Mouse (Mus musculus) forebrain, embryonic 10.5 days (tissue): ENCODE data around the gene Btbd11. TPM values are rescaled to one million over a fixed set of nuclear protein-coding genes. Genes with fewer than 3 reads are reported as not detected.
A peak's percentile ranks its signal among the peaks of the same experiment; 100 is the strongest.

ENCODE experiments used
- DNase-seq: peaks from one replicate; pipeline ENCODE4 v3.0.0-alpha.2; 2017; ENCODE audit warnings: low spot score; ENCODE audit errors: extremely low spot score
- H3K27ac ChIP-seq: fragments of 300-500 bp; sonication (generic); 2 replicates; pipeline ENCODE4 v1.5.1; 2016; ENCODE audit warnings: mild to moderate bottlenecking
- H3K27me3 ChIP-seq: fragments of 300-500 bp; sonication (generic); 2 replicates; pipeline ENCODE4 v1.6.1; 2016; ENCODE audit warnings: mild to moderate bottlenecking; ENCODE audit not compliant: poor library complexity, severe bottlenecking
- H3K36me3 ChIP-seq: fragments of 300-500 bp; sonication (generic); replicated peaks from 2 replicates; pipeline ENCODE4 v1.6.1; 2016; ENCODE audit warnings: mild to moderate bottlenecking, moderate library complexity
- H3K4me1 ChIP-seq: fragments of 300-500 bp; sonication (generic); 2 replicates; pipeline ENCODE4 v1.6.1; 2016
- H3K4me3 ChIP-seq: fragments of 300-500 bp; sonication (generic); 2 replicates; pipeline ENCODE4 v1.5.1; 2016; ENCODE audit warnings: mild to moderate bottlenecking, moderate library complexity
- H3K9me3 ChIP-seq: fragments of 300-500 bp; sonication (generic); 2 replicates; pipeline ENCODE4 v1.6.1; 2016; ENCODE audit warnings: mild to moderate bottlenecking, moderate library complexity
- WGBS: fragments of 180-500 bp; shearing (Covaris S2); methylation state at CpG from one replicate; pipeline ENCODE4 v1.1.7; 2016; 5-methylcytosine and 5-hydroxymethylcytosine counted together
- polyA plus RNA-seq: library from polyadenylated mRNA; unstranded; fragments of >200 nt; fragmentation: Nextera tagmentation; extraction: Ambion mirVana; gene quantifications from 2 replicates; pipeline ENCODE4 v1.2.1, GENCODE M21; 2016

Btbd11 gene
- 4.1 and 4.3 TPM in 2 replicates for polyA plus RNA-seq

- H3K27me3 ChIP-seq, result peaks cover 51% of the 10 kb centered on the region
- H3K4me3 ChIP-seq, result peak within 1 kb of the TSS; percentile 64
- H3K36me3 ChIP-seq, result no peaks in the 10 kb centered on the region
- H3K9me3 ChIP-seq, result no peaks in the 10 kb centered on the region
- peak; percentile 90 for DNase-seq
- peaks cover 39% of the 10 kb centered on the region for H3K4me1 ChIP-seq
- peak within 1 kb of the TSS; percentile 83 for H3K27ac ChIP-seq
- WGBS, result under 1% methylated on average over 46 of the region's 46 CpGs
Observed at GRCm38 (mm10) chr10:85386605-85387218, at the start of gene Btbd11. Gene Btbd11 (plus strand): TSS chr10:85386814.

GRCm38 (mm10) chr10:85338733-85339132, 47.9 kb upstream of the Btbd11 start:
- Histone ChIP-seq H3K9me3 (no peaks in the 10 kb centered on the region; the same call in 1 of the 2 replicates), H3K4me1 (peaks cover 3% of the 10 kb centered on the region; the same call in 1 of the 2 replicates), H3K4me3 (no peak overlapping the region), H3K36me3 (no peaks in the 10 kb centered on the region), H3K27ac (no peak overlapping the region), H3K27me3 (no peaks in the 10 kb centered on the region)
- WGBS, result 82% methylated on average over 12 of the region's 12 CpGs
- DNase-seq, result no peak

GRCm38 (mm10) chr10:85341867-85342266, 44.7 kb upstream of the Btbd11 start:
- Histone ChIP-seq H3K4me1 (no peaks in the 10 kb centered on the region; the same call in 1 of the 2 replicates), H3K36me3 (no peaks in the 10 kb centered on the region), H3K4me3 (no peak overlapping the region), H3K9me3 (no peaks in the 10 kb centered on the region; the same call in 1 of the 2 replicates), H3K27me3 (no peaks in the 10 kb centered on the region), H3K27ac (no peak overlapping the region)
- WGBS, result 80% methylated on average over 1 of the region's 1 CpGs
- DNase-seq, result no peak

GRCm38 (mm10) chr10:85347171-85347570, 39.4 kb upstream of the Btbd11 start:
- no peaks in the 10 kb centered on the region for H3K27me3 ChIP-seq
- no peak for DNase-seq
- H3K4me1 ChIP-seq, result no peaks in the 10 kb centered on the region
- whole genome bisulfite sequencing, result 86% methylated on average over 9 of the region's 9 CpGs
- no peak overlapping the region for H3K27ac ChIP-seq
- no peaks in the 10 kb centered on the region for H3K36me3 ChIP-seq
- H3K9me3 ChIP-seq, result no peaks in the 10 kb centered on the region
- no peak overlapping the region for H3K4me3 ChIP-seq

GRCm38 (mm10) chr10:85352505-85352904, 34.1 kb upstream of the Btbd11 start:
- Histone ChIP-seq H3K4me3 (no peak overlapping the region), H3K27ac (no peak overlapping the region), H3K27me3 (no peaks in the 10 kb centered on the region), H3K36me3 (no peaks in the 10 kb centered on the region), H3K4me1 (no peaks in the 10 kb centered on the region), H3K9me3 (no peaks in the 10 kb centered on the region)
- no peak for DNase-seq
- 86% methylated on average over 2 of the region's 2 CpGs for WGBS

GRCm38 (mm10) chr10:85354270-85354669, 32.3 kb upstream of the Btbd11 start:
- H3K9me3 ChIP-seq, result no peaks in the 10 kb centered on the region
- H3K4me1 ChIP-seq, result no peaks in the 10 kb centered on the region
- WGBS, result 91% methylated on average over 1 of the region's 1 CpGs
- no peaks in the 10 kb centered on the region for H3K36me3 ChIP-seq
- H3K4me3 ChIP-seq, result no peak overlapping the region
- no peak for DNase-seq
- H3K27me3 ChIP-seq, result no peaks in the 10 kb centered on the region
- H3K27ac ChIP-seq, result no peak overlapping the region

- DNase-seq, result no peak
- no peaks in the 10 kb centered on the region for H3K9me3 ChIP-seq
Observed at GRCm38 (mm10) chr10:85359501-85360066, 27.0 kb upstream of the Btbd11 start.

GRCm38 (mm10) chr10:85362766-85363442, 23.7 kb upstream of the Btbd11 start:
- Histone ChIP-seq H3K36me3 (no peaks in the 10 kb centered on the region), H3K4me1 (no peaks in the 10 kb centered on the region), H3K27ac (no peak overlapping the region), H3K9me3 (no peaks in the 10 kb centered on the region), H3K4me3 (no peak overlapping the region), H3K27me3 (no peaks in the 10 kb centered on the region)
- no peak for DNase-seq
- WGBS, result 84% methylated on average over 9 of the region's 9 CpGs

More at GRCm38 (mm10) chr10:85359501-85360066, 27.0 kb upstream of the Btbd11 start:
- Histone ChIP-seq H3K27ac (no peak overlapping the region), H3K4me3 (no peak overlapping the region), H3K27me3 (no peaks in the 10 kb centered on the region), H3K4me1 (no peaks in the 10 kb centered on the region), H3K36me3 (no peaks in the 10 kb centered on the region)
- 91% methylated on average over 3 of the region's 3 CpGs for WGBS

GRCm38 (mm10) chr10:85366876-85367275, 19.7 kb upstream of the Btbd11 start:
- Histone ChIP-seq H3K4me1 (no peaks in the 10 kb centered on the region), H3K27me3 (no peaks in the 10 kb centered on the region), H3K36me3 (no peaks in the 10 kb centered on the region), H3K27ac (no peak overlapping the region), H3K4me3 (no peak overlapping the region), H3K9me3 (no peaks in the 10 kb centered on the region)
- no peak for DNase-seq
- 93% methylated on average over 10 of the region's 10 CpGs for WGBS

GRCm38 (mm10) chr10:85371309-85371708, 15.3 kb upstream of the Btbd11 start:
- no peak for DNase-seq
- no peaks in the 10 kb centered on the region for H3K27me3 ChIP-seq
- H3K4me3 ChIP-seq, result no peak overlapping the region
- H3K4me1 ChIP-seq, result peaks cover 7% of the 10 kb centered on the region
- H3K9me3 ChIP-seq, result no peaks in the 10 kb centered on the region
- H3K27ac ChIP-seq, result no peak overlapping the region
- no peaks in the 10 kb centered on the region for H3K36me3 ChIP-seq
- WGBS, result 88% methylated on average over 2 of the region's 2 CpGs

- Histone ChIP-seq H3K9me3 (no peaks in the 10 kb centered on the region), H3K27ac (no peak overlapping the region), H3K4me1 (peaks cover 7% of the 10 kb centered on the region), H3K36me3 (no peaks in the 10 kb centered on the region), H3K4me3 (no peak overlapping the region), H3K27me3 (no peaks in the 10 kb centered on the region)
- no peak for DNase-seq
- WGBS, result 83% methylated on average over 4 of the region's 4 CpGs
Observed at GRCm38 (mm10) chr10:85372108-85372507, 14.5 kb upstream of the Btbd11 start.

- no peak for DNase-seq
- no peaks in the 10 kb centered on the region for H3K36me3 ChIP-seq
- no peak overlapping the region for H3K27ac ChIP-seq
- 18% methylated on average over 8 of the region's 8 CpGs for whole genome bisulfite sequencing
- H3K9me3 ChIP-seq, result no peaks in the 10 kb centered on the region
- H3K4me3 ChIP-seq, result no peak overlapping the region
- H3K4me1 ChIP-seq, result peaks cover 15% of the 10 kb centered on the region
- H3K27me3 ChIP-seq, result peaks cover 10% of the 10 kb centered on the region
Observed at GRCm38 (mm10) chr10:85378972-85379371, 7.6 kb upstream of the Btbd11 start.

GRCm38 (mm10) chr10:85382981-85383380, 3.6 kb upstream of the Btbd11 start:
- Histone ChIP-seq H3K4me1 (peaks cover 24% of the 10 kb centered on the region), H3K36me3 (no peaks in the 10 kb centered on the region), H3K4me3 (no peak overlapping the region), H3K27me3 (peaks cover 39% of the 10 kb centered on the region), H3K9me3 (no peaks in the 10 kb centered on the region), H3K27ac (no peak overlapping the region)
- 91% methylated on average over 7 of the region's 7 CpGs for WGBS
- DNase-seq, result no peak
